Mouse (Mus musculus) midbrain, embryonic 11.5 days (tissue): ENCODE results near the gene Rasa3. TPM values are rescaled to one million over a fixed set of nuclear protein-coding genes. Genes with fewer than 3 reads are reported as not detected.

Experiments
- ATAC-seq: fragments of 200-750 bp; cut with Nextera tagmentation; 2 replicates; pipeline ENCODE4 v1.8.0; 2017; ENCODE audit warnings: moderate TSS enrichment, moderate library complexity; ENCODE audit not compliant: low FRiP score
- DNase-seq: peaks from one replicate; pipeline ENCODE4 v3.0.0; 2015; ENCODE audit warnings: low spot score; ENCODE audit errors: missing footprints
- H3K27ac ChIP-seq: fragments of 300-500 bp; sonication (generic); 2 replicates; pipeline ENCODE4 v1.5.1; 2014; ENCODE audit warnings: low read depth, low read length
- H3K27me3 ChIP-seq: fragments of 300-500 bp; sonication (generic); 2 replicates; pipeline ENCODE4 v1.6.1; 2014; ENCODE audit warnings: mild to moderate bottlenecking, low read length, moderate library complexity, mixed read lengths; ENCODE audit not compliant: control insufficient read depth, insufficient read depth
- H3K36me3 ChIP-seq: fragments of 300-500 bp; sonication (generic); 2 replicates; pipeline ENCODE4 v1.6.1; 2014; ENCODE audit warnings: mild to moderate bottlenecking, low read length, moderate library complexity, mixed read lengths; ENCODE audit not compliant: control insufficient read depth, insufficient read depth
- H3K4me1 ChIP-seq: fragments of 300-500 bp; sonication (generic); 2 replicates; pipeline ENCODE4 v1.6.1; 2014; ENCODE audit warnings: low read length; ENCODE audit not compliant: control insufficient read depth, insufficient read depth
- H3K4me2 ChIP-seq: fragments of 300-500 bp; sonication (generic); 2 replicates; pipeline ENCODE4 v1.6.1; 2014; ENCODE audit warnings: mild to moderate bottlenecking, moderate library complexity
- H3K4me3 ChIP-seq: fragments of 300-500 bp; sonication (generic); 2 replicates; pipeline ENCODE4 v1.5.1; 2014; ENCODE audit warnings: low read depth, low read length
- H3K9ac ChIP-seq: fragments of 300-500 bp; sonication (generic); 2 replicates; pipeline ENCODE4 v1.6.1; 2014; ENCODE audit warnings: low read length
- H3K9me3 ChIP-seq: fragments of 300-500 bp; sonication (generic); 2 replicates; pipeline ENCODE4 v1.6.1; 2016; ENCODE audit warnings: low read length; ENCODE audit not compliant: control insufficient read depth
- WGBS: fragments of 180-500 bp; shearing (Covaris S2); extraction: QIAGEN DNeasy Blood & Tissue Kit; methylation state at CpG from one replicate; pipeline ENCODE4 v1.1.7; 2014; 5-methylcytosine and 5-hydroxymethylcytosine counted together
- polyA plus RNA-seq: library from polyadenylated mRNA; unstranded; fragments of >200 nt; fragmentation: Nextera tagmentation; extraction: Ambion mirVana; gene quantifications from 2 replicates; pipeline ENCODE4 v1.2.1, GENCODE M21; 2014

Gene Rasa3
- polyA plus RNA-seq, 1 experiment from 2014 or later, result 19.8 TPM

DNA sequence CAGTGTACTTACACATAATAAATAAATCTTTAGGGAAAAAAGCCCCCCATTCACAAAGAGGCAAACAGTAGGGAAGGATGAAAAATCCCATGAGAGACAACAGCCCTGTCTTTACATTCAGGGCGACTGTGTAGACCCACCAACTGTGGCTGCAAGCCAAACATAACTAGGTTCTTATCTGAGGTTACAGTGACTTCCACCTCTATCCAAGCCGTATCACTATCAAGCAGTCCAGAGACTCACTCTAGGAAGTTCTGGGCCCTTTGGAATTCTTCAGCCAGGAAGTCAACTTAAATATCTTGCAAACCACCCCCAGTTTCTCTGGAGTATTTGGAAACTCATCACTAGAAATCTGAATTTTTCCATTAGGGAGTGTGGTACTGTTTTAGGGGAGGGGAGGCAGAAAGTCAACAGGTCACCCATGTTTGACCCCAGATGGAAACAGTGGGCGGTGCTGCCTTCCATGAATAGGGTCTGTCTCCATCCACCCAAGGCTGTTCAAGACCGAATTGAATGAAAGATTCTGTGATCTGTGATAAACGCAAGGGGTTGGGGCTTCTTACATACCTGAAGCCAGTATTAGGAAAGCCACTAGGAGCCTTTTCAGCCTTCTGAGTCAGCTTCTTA lies 22.0 kb upstream of the Rasa3 start:
- Histone ChIP-seq H3K36me3 (no peaks in the 10 kb centered on the region), H3K4me2 (no peak overlapping the region), H3K27me3 (no peaks in the 10 kb centered on the region), H3K4me1 (no peaks in the 10 kb centered on the region), H3K4me3 (no peak overlapping the region), H3K9ac (no peak overlapping the region), H3K9me3 (no peaks in the 10 kb centered on the region), H3K27ac (no peak overlapping the region)
- 81% methylated on average over 5 of the region's 5 CpGs for WGBS
- ATAC-seq, result no peak
- DNase-seq, result no peak

DNA sequence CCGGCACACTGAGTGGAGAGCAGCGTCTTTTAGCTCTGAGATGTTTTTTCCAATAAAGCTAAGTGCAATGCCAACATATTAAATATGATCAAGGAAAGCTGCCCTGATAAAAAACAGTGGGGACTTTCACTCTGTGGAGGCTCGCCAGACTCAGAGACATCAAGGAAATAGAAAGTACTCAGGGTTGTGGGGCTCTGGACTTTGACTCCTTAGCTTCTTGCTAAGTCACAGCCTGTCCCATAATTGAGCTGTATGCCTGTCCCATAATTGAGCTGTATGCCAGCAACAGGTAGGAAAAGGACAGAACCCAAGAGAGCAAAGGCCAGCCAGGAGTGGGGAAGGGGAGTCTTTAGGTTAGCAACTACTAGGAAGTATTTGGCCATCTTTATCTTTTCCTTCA lies 20.9 kb upstream of the Rasa3 start:
- Histone ChIP-seq H3K9me3 (no peaks in the 10 kb centered on the region), H3K4me2 (no peak overlapping the region), H3K9ac (no peak overlapping the region), H3K27ac (no peak overlapping the region), H3K36me3 (no peaks in the 10 kb centered on the region), H3K4me1 (no peaks in the 10 kb centered on the region), H3K27me3 (no peaks in the 10 kb centered on the region), H3K4me3 (no peak overlapping the region)
- ATAC-seq, result no peak
- no peak for DNase-seq
- 91% methylated on average over 3 of the region's 3 CpGs for WGBS

DNA sequence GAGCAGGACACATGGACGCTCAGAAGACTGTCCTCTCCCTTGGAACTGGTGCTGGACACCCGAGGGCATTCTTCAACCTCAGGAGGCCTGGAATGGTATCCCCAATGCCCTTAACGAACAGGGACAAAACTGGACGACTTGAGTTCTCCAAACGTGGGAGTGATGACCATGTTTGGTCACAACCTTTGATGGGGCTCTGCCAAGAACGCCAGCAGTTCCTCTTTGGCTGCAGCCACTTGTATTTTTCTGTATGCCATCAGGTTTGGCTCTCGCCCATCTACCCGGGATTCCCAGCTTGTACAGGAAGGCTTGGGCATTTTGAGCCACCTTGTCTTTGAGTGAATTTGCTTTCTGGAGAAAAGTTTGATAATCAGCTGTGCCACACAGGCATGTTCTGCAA lies 20.3 kb upstream of the Rasa3 start:
- DNase-seq (no peak), ATAC-seq (no peak)
- Histone ChIP-seq H3K27ac (no peak overlapping the region), H3K4me3 (no peak overlapping the region), H3K9me3 (no peaks in the 10 kb centered on the region), H3K4me1 (no peaks in the 10 kb centered on the region), H3K27me3 (no peaks in the 10 kb centered on the region), H3K36me3 (no peaks in the 10 kb centered on the region), H3K4me2 (no peak overlapping the region), H3K9ac (no peak overlapping the region)
- 86% methylated on average over 8 of the region's 8 CpGs for WGBS

DNA sequence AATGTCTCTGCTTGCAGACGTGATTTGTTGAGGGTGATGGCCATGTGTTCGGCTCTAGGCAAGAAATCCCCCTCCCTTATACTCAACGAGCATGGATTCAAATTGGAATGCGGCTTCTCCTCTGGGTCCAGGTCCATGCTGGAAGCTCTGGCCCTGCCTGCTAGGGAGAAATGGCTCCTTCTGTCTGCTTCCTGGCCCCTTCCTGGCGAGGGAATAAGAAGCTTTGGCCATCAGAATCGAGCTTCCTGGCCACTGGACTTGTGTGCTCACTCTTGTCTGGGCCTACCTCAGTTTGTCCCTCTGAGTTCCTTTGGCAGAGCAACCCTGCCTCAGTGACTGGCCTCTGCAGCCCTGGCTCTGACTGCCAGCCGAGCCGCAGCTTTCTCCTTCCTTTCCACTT lies 19.8 kb upstream of the Rasa3 start:
- no peak overlapping the region for H3K27ac ChIP-seq
- no peak for DNase-seq
- H3K9ac ChIP-seq, result no peak overlapping the region
- H3K4me3 ChIP-seq, result no peak overlapping the region
- 0 out of 2 replicates have a peak, but pooled peaks cover 3% of the 10 kb centered on the region for H3K4me1 ChIP-seq
- no peaks in the 10 kb centered on the region for H3K36me3 ChIP-seq
- WGBS, result 78% methylated on average over 8 of the region's 8 CpGs
- no peak overlapping the region for H3K4me2 ChIP-seq
- no peaks in the 10 kb centered on the region for H3K9me3 ChIP-seq
- no peak for ATAC-seq
- no peaks in the 10 kb centered on the region for H3K27me3 ChIP-seq

DNA sequence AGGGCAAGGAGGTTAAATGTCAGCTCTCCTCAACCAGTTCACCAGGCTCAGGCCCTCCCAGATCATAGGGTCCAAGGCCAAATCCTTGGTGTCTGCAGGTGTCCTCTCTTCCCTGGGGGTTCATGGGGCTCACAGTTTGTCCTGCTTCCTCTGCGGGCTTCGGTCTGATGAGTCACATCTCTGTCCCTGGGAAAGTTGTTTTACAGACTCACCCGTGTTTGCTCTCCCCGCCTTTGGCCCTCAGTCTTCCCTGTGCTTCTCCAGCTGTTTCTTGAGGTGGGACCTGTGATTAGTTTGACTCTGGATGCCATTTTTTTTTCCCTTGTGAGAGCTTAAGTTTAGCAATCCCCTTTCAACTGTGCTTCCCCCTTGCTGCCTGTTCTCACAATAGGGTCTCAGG lies 18.8 kb upstream of the Rasa3 start:
- no peak for ATAC-seq
- WGBS, result 82% methylated on average over 4 of the region's 4 CpGs
- Histone ChIP-seq H3K9me3 (no peaks in the 10 kb centered on the region), H3K9ac (no peak overlapping the region), H3K4me1 (0 out of 2 replicates have a peak, but pooled peaks cover 3% of the 10 kb centered on the region), H3K36me3 (no peaks in the 10 kb centered on the region), H3K4me2 (no peak overlapping the region), H3K27ac (no peak overlapping the region), H3K4me3 (no peak overlapping the region), H3K27me3 (no peaks in the 10 kb centered on the region)
- DNase-seq, result no peak

DNA sequence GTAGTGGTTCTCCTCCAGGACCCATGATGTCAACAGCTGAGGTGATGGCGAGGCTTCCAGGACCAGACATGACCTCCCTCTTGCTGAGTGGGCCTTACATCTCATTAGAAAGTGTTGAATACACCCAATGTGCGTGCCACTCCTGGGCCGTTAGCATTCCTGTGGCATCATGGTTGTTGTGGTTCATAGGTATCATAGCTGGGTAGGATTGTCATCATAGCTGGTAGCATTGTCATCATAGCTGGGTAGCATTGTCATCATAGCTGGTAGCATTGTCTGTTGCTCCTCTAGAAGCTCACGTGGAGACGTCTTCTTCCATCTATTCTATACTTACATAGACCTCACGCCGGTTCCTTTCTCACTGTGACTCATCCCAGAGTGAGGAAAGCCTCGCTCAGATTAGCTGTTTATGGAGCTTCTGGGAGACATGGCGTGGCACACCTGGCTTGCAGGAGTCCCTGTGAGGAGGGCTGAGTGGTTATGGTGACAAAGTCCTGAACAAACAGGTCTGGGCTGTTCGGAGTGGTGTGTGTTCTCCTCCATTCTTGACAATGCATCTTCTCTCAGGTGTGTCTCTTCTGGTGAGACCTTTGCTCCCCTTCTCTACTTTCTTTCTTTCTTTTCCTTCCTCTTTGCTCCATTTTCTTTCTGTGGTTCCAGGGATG lies 17.9 kb upstream of the Rasa3 start:
- Histone ChIP-seq H3K36me3 (no peaks in the 10 kb centered on the region), H3K4me1 (0 out of 2 replicates have a peak, but pooled peaks cover 3% of the 10 kb centered on the region), H3K27me3 (no peaks in the 10 kb centered on the region), H3K4me2 (no peak overlapping the region), H3K27ac (no peak overlapping the region), H3K9ac (no peak overlapping the region), H3K9me3 (no peaks in the 10 kb centered on the region), H3K4me3 (no peak overlapping the region)
- 90% methylated on average over 10 of the region's 10 CpGs for WGBS
- DNase-seq, result no peak
- ATAC-seq, result no peak

DNA sequence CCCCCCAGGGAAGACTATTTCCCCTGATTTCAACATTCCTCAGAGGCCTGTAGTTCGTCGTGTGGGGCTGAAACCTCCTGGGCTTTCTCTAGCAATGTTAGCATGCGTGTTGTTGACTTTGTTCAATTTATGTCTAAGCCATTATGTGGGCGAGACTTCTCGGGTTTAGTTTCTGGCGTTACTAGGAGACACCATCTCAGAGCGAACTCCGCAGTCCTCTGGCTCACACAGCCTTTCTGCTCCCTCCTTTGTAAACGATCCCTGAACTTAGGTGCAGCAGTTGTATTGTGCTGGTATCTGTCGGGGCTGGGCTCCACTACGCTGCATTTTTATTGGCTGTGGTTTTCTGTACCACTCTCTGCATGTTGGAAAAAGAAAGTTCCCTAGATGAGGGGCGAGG lies 17.3 kb upstream of the Rasa3 start:
- 75% methylated on average over 12 of the region's 12 CpGs for WGBS
- 0 out of 2 replicates have a peak, but pooled peaks cover 3% of the 10 kb centered on the region for H3K4me1 ChIP-seq
- H3K9ac ChIP-seq, result no peak overlapping the region
- H3K27me3 ChIP-seq, result no peaks in the 10 kb centered on the region
- DNase-seq, result no peak
- no peak overlapping the region for H3K27ac ChIP-seq
- H3K4me2 ChIP-seq, result no peak overlapping the region
- H3K36me3 ChIP-seq, result no peaks in the 10 kb centered on the region
- H3K9me3 ChIP-seq, result no peaks in the 10 kb centered on the region
- no peak for ATAC-seq
- no peak overlapping the region for H3K4me3 ChIP-seq

DNA sequence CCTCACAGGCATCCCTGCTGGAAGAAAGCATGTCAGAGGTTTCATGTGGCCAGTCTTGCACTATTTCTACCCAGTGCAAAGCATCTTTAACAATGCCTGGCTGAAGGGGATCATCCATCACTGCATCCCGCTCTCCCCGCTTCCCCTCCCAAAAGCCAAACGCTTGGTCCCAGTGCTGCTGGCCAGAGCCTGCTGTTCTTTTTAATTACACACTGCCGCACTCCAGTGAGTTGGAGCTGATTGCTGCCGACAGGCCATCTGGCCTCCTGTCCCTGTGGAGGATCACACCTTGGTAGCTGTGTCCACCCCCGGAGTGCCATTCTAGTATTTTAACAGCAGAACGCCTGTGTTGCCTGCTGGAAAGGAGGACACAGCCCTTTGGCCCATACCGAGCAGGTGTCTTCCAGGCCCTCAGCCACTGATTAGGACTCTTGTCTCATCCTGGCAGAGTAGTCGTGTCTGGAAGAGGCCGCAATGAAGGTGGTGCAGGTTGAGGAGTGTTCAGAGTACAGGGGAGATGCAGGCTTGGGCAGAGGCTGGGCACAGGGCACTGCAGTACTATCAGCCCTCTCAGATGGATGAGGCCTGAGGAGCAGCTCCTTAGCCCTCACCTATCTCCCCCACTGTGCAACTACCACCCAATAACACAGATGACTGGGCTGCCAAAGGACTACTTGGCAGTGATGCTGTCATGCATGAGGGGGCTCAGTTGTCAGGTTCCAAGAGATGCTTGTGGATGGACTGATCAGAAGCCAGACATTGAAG lies 15.1 kb upstream of the Rasa3 start:
- H3K27ac ChIP-seq, result no peak overlapping the region
- 52% methylated on average over 10 of the region's 10 CpGs for WGBS
- H3K36me3 ChIP-seq, result no peaks in the 10 kb centered on the region
- H3K9me3 ChIP-seq, result peaks cover 3% of the 10 kb centered on the region; the same call in 1 of the 2 replicates
- H3K4me3 ChIP-seq, result no peak overlapping the region
- no peak overlapping the region for H3K9ac ChIP-seq
- DNase-seq (no peak), ATAC-seq (peak; percentile 35; the same call in 1 of the 2 replicates)
- H3K4me1 ChIP-seq, result peaks cover 6% of the 10 kb centered on the region; the same call in 1 of the 2 replicates
- H3K4me2 ChIP-seq, result no peak overlapping the region
- no peaks in the 10 kb centered on the region for H3K27me3 ChIP-seq

DNA sequence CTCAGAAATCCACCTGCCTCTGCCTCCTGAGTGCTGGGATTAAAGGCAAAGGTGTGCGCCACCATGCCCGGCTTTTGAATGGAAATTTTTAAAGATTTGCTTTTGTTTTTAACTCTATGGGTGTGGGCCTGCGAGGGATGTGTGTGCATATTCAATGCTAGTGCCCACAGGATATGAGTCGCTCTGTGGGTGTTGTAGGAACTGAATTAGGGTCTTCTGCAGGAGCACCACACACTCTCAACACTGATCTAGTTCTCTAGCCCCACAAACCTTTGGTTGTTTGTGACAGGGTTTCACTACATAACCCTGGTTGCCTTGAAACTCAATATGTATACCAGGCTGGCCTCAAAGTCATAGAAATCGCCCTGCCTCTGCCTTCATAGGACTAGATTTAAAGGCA lies 11.9 kb upstream of the Rasa3 start:
- Histone ChIP-seq H3K4me3 (no peak overlapping the region), H3K4me1 (peaks cover 6% of the 10 kb centered on the region; the same call in 1 of the 2 replicates), H3K27me3 (no peaks in the 10 kb centered on the region), H3K9ac (no peak overlapping the region), H3K9me3 (peaks cover 3% of the 10 kb centered on the region; the same call in 1 of the 2 replicates), H3K27ac (no peak overlapping the region), H3K36me3 (no peaks in the 10 kb centered on the region), H3K4me2 (no peak overlapping the region)
- ATAC-seq (no peak), DNase-seq (no peak)
- 85% methylated on average over 5 of the region's 5 CpGs for WGBS
